Mouse (Mus musculus) forebrain, embryonic 11.5 days (tissue): Measurements from ENCODE around the gene C130032M10Rik. TPM values are rescaled to one million over a fixed set of nuclear protein-coding genes. Genes with fewer than 3 reads are reported as not detected.

Source experiments
- ATAC-seq: fragments of 200-750 bp; cut with Nextera tagmentation; replicated peaks from 2 replicates; pipeline ENCODE4 v1.8.0; 2017; ENCODE audit warnings: moderate TSS enrichment; ENCODE audit not compliant: low FRiP score
- DNase-seq: peaks from one replicate; pipeline ENCODE4 v3.0.0-alpha.2; 2017; ENCODE audit warnings: low spot score
- H3K27ac ChIP-seq: fragments of 300-500 bp; sonication (generic); 2 replicates; pipeline ENCODE4 v1.5.1; 2014; ENCODE audit warnings: low read depth, low read length
- H3K27me3 ChIP-seq: fragments of 300-500 bp; sonication (generic); 2 replicates; pipeline ENCODE4 v1.6.1; 2014; ENCODE audit warnings: mild to moderate bottlenecking, low read length, mixed read lengths; ENCODE audit not compliant: control insufficient read depth, insufficient read depth
- H3K36me3 ChIP-seq: fragments of 300-500 bp; sonication (generic); 2 replicates; pipeline ENCODE4 v1.6.1; 2014; ENCODE audit warnings: mild to moderate bottlenecking, low read length, moderate library complexity, mixed read lengths; ENCODE audit not compliant: control insufficient read depth, insufficient read depth
- H3K4me1 ChIP-seq: fragments of 300-500 bp; sonication (generic); replicated peaks from 2 replicates; pipeline ENCODE4 v1.6.1; 2014; ENCODE audit warnings: low read length, mixed read lengths; ENCODE audit not compliant: control insufficient read depth, insufficient read depth
- H3K4me2 ChIP-seq: fragments of 300-500 bp; sonication (generic); 2 replicates; pipeline ENCODE4 v1.6.1; 2014; ENCODE audit warnings: low read depth, mild to moderate bottlenecking, low read length, moderate library complexity, mixed read lengths; ENCODE audit not compliant: severe bottlenecking
- H3K4me3 ChIP-seq: fragments of 300-500 bp; sonication (generic); 2 replicates; pipeline ENCODE4 v1.5.1; 2014; ENCODE audit warnings: low read depth, low read length
- H3K9ac ChIP-seq: fragments of 300-500 bp; sonication (generic); 2 replicates; pipeline ENCODE4 v1.6.1; 2014; ENCODE audit warnings: low read length
- H3K9me3 ChIP-seq: fragments of 300-500 bp; sonication (generic); 2 replicates; pipeline ENCODE4 v1.6.1; 2016; ENCODE audit warnings: low read length, mixed read lengths; ENCODE audit not compliant: control insufficient read depth
- WGBS: fragments of 180-500 bp; shearing (Covaris S2); extraction: QIAGEN DNeasy Blood & Tissue Kit; methylation state at CpG from one replicate; pipeline ENCODE4 v1.1.7; 2014; 5-methylcytosine and 5-hydroxymethylcytosine counted together
- polyA plus RNA-seq: library from polyadenylated mRNA; unstranded; fragments of >200 nt; fragmentation: Nextera tagmentation; extraction: Ambion mirVana; gene quantifications from 2 replicates; pipeline ENCODE4 v1.2.1, GENCODE M21; 2014

The C130032M10Rik gene
- polyA plus RNA-seq, 1 experiment from 2014 or later, result not detected

- Histone ChIP-seq H3K4me3 (no peak overlapping the region), H3K36me3 (no peaks in the 10 kb centered on the region), H3K27me3 (no peaks in the 10 kb centered on the region), H3K9ac (no peak overlapping the region), H3K4me1 (peaks cover 24% of the 10 kb centered on the region), H3K9me3 (no peaks in the 10 kb centered on the region), H3K4me2 (no peak overlapping the region), H3K27ac (no peak overlapping the region)
- DNase-seq (no peak), ATAC-seq (no peak)
- 94% methylated on average over 13 of the region's 15 CpGs for WGBS
These were observed 9.7 kb downstream of the C130032M10Rik start for GRCm38 (mm10) chr9:114525073-114525633.

GRCm38 (mm10) chr9:114525891-114526290 lies 10.4 kb downstream of the C130032M10Rik start:
- Histone ChIP-seq H3K4me3 (no peak overlapping the region), H3K36me3 (no peaks in the 10 kb centered on the region), H3K9ac (peak overlapping the region; percentile 0; the same call in 1 of the 2 replicates), H3K27me3 (no peaks in the 10 kb centered on the region), H3K9me3 (no peaks in the 10 kb centered on the region), H3K27ac (peak overlapping the region; percentile 31; the same call in 1 of the 2 replicates), H3K4me1 (peaks cover 25% of the 10 kb centered on the region), H3K4me2 (peak overlapping the region; percentile 11; the same call in 1 of the 2 replicates)
- ATAC-seq (no peak; the same call in 1 of the 2 replicates), DNase-seq (no peak)
- WGBS, result 6% methylated on average over 8 of the region's 8 CpGs

GRCm38 (mm10) chr9:114526581-114526980 lies 11.1 kb downstream of the C130032M10Rik start:
- under 1% methylated on average over 8 of the region's 8 CpGs for WGBS
- Histone ChIP-seq H3K27me3 (no peaks in the 10 kb centered on the region), H3K9ac (no peak overlapping the region; the same call in 1 of the 2 replicates), H3K4me1 (peaks cover 28% of the 10 kb centered on the region), H3K9me3 (no peaks in the 10 kb centered on the region), H3K27ac (peak overlapping the region; percentile 51), H3K4me2 (peak overlapping the region; percentile 40; the same call in 1 of the 2 replicates), H3K4me3 (no peak overlapping the region), H3K36me3 (no peaks in the 10 kb centered on the region)
- 0 out of 2 replicates have a peak, but pooled peaks have one; percentile 3 for ATAC-seq
- peak; percentile 65 for DNase-seq

- H3K9me3 ChIP-seq, result no peaks in the 10 kb centered on the region
- WGBS, result 1% methylated on average over 16 of the region's 16 CpGs
- 0 out of 2 replicates have a peak overlapping the region, but pooled peaks have one; percentile 3 for H3K9ac ChIP-seq
These were observed 11.6 kb downstream of the C130032M10Rik start for GRCm38 (mm10) chr9:114527085-114527484.

GRCm38 (mm10) chr9:114527992-114528679 lies 12.6 kb downstream of the C130032M10Rik start:
- H3K27me3 ChIP-seq, result no peaks in the 10 kb centered on the region
- WGBS, result 5% methylated on average over 17 of the region's 17 CpGs
- H3K4me1 ChIP-seq, result peaks cover 28% of the 10 kb centered on the region
- no peak overlapping the region for H3K9ac ChIP-seq
- ATAC-seq, result peak; percentile 67
- no peaks in the 10 kb centered on the region for H3K36me3 ChIP-seq
- no peaks in the 10 kb centered on the region for H3K9me3 ChIP-seq
- H3K4me2 ChIP-seq, result peak overlapping the region; percentile 27; the same call in 1 of the 2 replicates
- peak; percentile 81 for DNase-seq
- H3K27ac ChIP-seq, result 0 out of 2 replicates have a peak overlapping the region, but pooled peaks have one; percentile 41
- no peak overlapping the region for H3K4me3 ChIP-seq

More at GRCm38 (mm10) chr9:114527085-114527484, 11.6 kb downstream of the C130032M10Rik start:
- H3K27ac ChIP-seq, result peak overlapping the region; percentile 51; the same call in 1 of the 2 replicates
- H3K4me2 ChIP-seq, result peak overlapping the region; percentile 40; the same call in 1 of the 2 replicates
- H3K4me1 ChIP-seq, result peaks cover 28% of the 10 kb centered on the region
- ATAC-seq, result peak; percentile 57
- H3K36me3 ChIP-seq, result no peaks in the 10 kb centered on the region
- no peaks in the 10 kb centered on the region for H3K27me3 ChIP-seq
- peak; percentile 84 for DNase-seq
- no peak overlapping the region for H3K4me3 ChIP-seq

GRCm38 (mm10) chr9:114528680-114529048 lies 13.2 kb downstream of the C130032M10Rik start:
- Histone ChIP-seq H3K9me3 (no peaks in the 10 kb centered on the region), H3K4me3 (no peak overlapping the region), H3K27me3 (no peaks in the 10 kb centered on the region), H3K36me3 (no peaks in the 10 kb centered on the region), H3K4me1 (peaks cover 28% of the 10 kb centered on the region), H3K4me2 (no peak overlapping the region), H3K27ac (peak overlapping the region; percentile 41; the same call in 1 of the 2 replicates), H3K9ac (no peak overlapping the region)
- ATAC-seq (no peak), DNase-seq (no peak)
- WGBS, result 46% methylated on average over 9 of the region's 9 CpGs

GRCm38 (mm10) chr9:114531276-114531675 lies 15.8 kb downstream of the C130032M10Rik start:
- Histone ChIP-seq H3K4me1 (peaks cover 20% of the 10 kb centered on the region), H3K4me2 (no peak overlapping the region), H3K36me3 (no peaks in the 10 kb centered on the region), H3K4me3 (no peak overlapping the region), H3K27ac (no peak overlapping the region), H3K9ac (no peak overlapping the region), H3K27me3 (no peaks in the 10 kb centered on the region), H3K9me3 (no peaks in the 10 kb centered on the region)
- no peak for DNase-seq
- ATAC-seq, result no peak
- WGBS, result 27% methylated on average over 11 of the region's 11 CpGs

GRCm38 (mm10) chr9:114533848-114534247 lies 18.4 kb downstream of the C130032M10Rik start:
- Histone ChIP-seq H3K4me3 (no peak overlapping the region), H3K27ac (no peak overlapping the region), H3K27me3 (no peaks in the 10 kb centered on the region), H3K9ac (no peak overlapping the region), H3K4me2 (no peak overlapping the region), H3K36me3 (no peaks in the 10 kb centered on the region), H3K4me1 (peaks cover 16% of the 10 kb centered on the region), H3K9me3 (no peaks in the 10 kb centered on the region)
- DNase-seq (no peak), ATAC-seq (no peak)
- WGBS, result 72% methylated on average over 4 of the region's 4 CpGs
